Mouse (Mus musculus) gastrocnemius, postnatal 10 days (tissue): ENCODE measurements around the gene AI987944. TPM values are rescaled to one million over a fixed set of nuclear protein-coding genes. Genes with fewer than 3 reads are reported as not detected.

Experiments used
- DNase-seq: peaks from one replicate; pipeline ENCODE4 v3.0.0; 2021; ENCODE audit warnings: mixed read lengths
- long read RNA-seq, 2 experiments: library from polyadenylated mRNA; stranded (forward); transcript quantifications; one replicate each; pipeline ENCODE4 v2.0.0; 2021
- total RNA-seq, 2 experiments: library from RNA; stranded (reverse); gene quantifications; 2 replicates each; pipeline ENCODE4 v1.2.3; 2021

Gene AI987944
- 1 to 10 TPM; 8.2 to 9.9 TPM for total RNA-seq
- long read RNA-seq, experiment 1, transcript AI987944-202 (5 exons, 2,071 nt): major isoform, 12 of 17 reads
- long read RNA-seq, experiment 1, partial matches to known transcripts: 0 of 17 reads
- long read RNA-seq, experiment 1, other reads (novel, unspliced or antisense): 2 of 17 reads
- long read RNA-seq, experiment 2, transcript AI987944-202 (5 exons, 2,071 nt): major isoform, 9 of 14 reads
- long read RNA-seq, experiment 2, partial matches to known transcripts: 0 of 14 reads
- long read RNA-seq, experiment 2, other reads (novel, unspliced or antisense): 4 of 14 reads

DNA sequence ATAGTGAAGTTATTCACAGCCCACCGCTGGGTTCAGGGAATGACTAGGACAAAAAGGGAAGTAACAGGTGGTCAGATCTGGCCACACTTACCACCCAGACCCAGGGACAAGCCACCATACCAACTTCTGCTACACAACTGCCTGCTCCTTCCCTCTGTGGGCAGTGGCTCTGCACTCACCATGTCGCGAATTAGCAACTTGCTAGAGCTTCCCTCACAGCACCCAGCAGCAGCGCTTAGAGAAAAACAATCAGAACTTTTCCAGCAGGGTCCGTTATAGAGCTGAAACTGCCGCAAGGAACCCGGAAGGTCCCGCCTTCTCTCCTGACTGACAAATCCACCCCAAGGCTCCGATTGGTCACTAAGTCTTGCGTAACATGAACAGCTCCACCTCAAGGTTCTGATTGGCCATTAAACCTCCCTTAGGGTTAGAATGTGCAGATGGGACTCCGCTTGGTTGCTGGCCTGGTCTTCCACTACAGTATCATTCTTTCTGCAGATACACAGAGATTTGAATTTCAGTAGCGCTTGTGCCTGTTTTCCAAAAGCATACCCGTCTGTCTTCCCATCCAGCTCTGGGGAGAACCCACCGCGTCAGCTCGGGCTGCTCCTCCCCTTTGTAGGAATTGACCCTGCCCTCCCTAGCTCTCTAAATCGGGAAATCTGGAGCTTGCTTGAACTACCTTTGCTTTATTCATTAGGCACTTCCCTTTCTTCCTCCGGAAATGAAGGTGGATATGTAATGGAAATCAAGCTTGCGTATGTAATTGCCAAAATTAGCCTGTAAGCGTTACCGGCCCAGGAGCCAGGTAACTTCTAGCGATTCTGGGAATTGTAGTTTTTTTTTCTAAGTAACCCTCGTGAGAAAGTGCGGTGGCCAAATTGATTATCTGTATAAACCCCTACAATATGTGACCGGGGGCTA, at the start of gene AI987944:
AI987944 (minus strand) TSS at position 332 of the 924 bp plus-strand sequence.
- peak; percentile 65 for DNase-seq

DNA sequence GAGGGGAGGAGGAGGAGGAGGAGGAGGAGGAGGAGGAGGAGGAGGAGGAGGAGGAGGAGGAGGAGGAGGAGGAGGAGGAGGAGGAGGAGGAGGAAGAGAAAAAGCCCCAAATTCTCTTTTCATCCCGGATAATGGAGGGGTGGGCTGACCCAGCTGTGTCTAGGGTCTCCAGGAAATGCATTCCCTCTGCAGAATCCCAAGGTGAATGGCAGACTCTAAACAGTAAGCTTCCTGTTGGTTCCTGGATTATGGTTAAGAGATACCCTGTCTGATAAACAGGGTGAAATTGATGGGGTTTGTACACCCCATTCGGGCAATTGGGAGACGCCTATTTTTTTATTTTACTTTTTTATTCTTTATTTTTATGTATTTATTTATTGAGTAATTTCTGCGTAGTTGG, 951 bp upstream of the AI987944 start:
- no peak for DNase-seq

Other genes starting within 250 kb of the AI987944 start
- not detected for gene Gm5592, start 239.5 kb downstream of the AI987944 start, total RNA-seq
- gene Vmn2r57, start 55.3 kb upstream of the AI987944 start, total RNA-seq: under 1 TPM; 0.09 to 0.16 TPM
- under 1 TPM in 1 of 2 experiments, not detected in 1; 0.18 TPM for gene Gm20449, start 106.0 kb upstream of the AI987944 start, total RNA-seq
- 1 to 10 TPM; 5.5 to 7.1 TPM for gene AW146154, start 106.5 kb upstream of the AI987944 start, total RNA-seq
- not detected for gene Gm6871, start 180.3 kb upstream of the AI987944 start, total RNA-seq
- gene 2610021A01Rik, start 205.9 kb upstream of the AI987944 start, total RNA-seq: 10 to 100 TPM in 1 of 2 experiments, 1 to 10 TPM in 1; 8.6 to 10.9 TPM
- gene Zfp788, start 239.8 kb upstream of the AI987944 start, total RNA-seq: 1 to 10 TPM; 7.4 to 8.6 TPM